Mouse (Mus musculus): Measurements from ENCODE around the gene Fstl3. TPM values are rescaled to one million over a fixed set of nuclear protein-coding genes. Genes with fewer than 3 reads are reported as not detected.

Gene Fstl3
- polyA plus RNA-seq, 1 experiment from 2014 or later, result 17.6 TPM

- Histone ChIP-seq H3K9ac (ENCODE audit: low read length) (no peak overlapping the region), H3K4me1 (replicated peaks; ENCODE audit: control insufficient read depth, insufficient read depth) (no peaks in the 10 kb centered on the region), H3K36me3 (ENCODE audit: control insufficient read depth, insufficient read depth, low read length) (peaks cover 41% of the 10 kb centered on the region), H3K27ac (replicated peaks) (no peak overlapping the region), H3K4me3 (ENCODE audit: low read depth, low read length) (no peak overlapping the region), H3K9me3 (ENCODE audit: control insufficient read depth, low read length) (no peaks in the 10 kb centered on the region; the same call in 1 of the 2 replicates), H3K27me3 (ENCODE audit: control insufficient read depth, insufficient read depth, low read length) (no peaks in the 10 kb centered on the region), H3K4me2 (replicated peaks; ENCODE audit: low read depth) (no peak overlapping the region)
- ATAC-seq (ENCODE audit: low FRiP score, low TSS enrichment) (0 out of 2 replicates have a peak, but pooled peaks have one; percentile 10), DNase-seq (ENCODE audit: low spot score) (peak; percentile 62)
- WGBS, result 39% methylated on average over 33 of the region's 52 CpGs
- TF ChIP-seq EP300 (optimal IDR thresholded peaks at IDR 0.05) (no peak), CTCF (IDR thresholded peaks at IDR 0.05; ENCODE audit: low read depth) (peak; percentile 31)
Measured at GRCm38 (mm10) chr10:79735361-79735760, 41.7 kb upstream of the Fstl3 start.

- Histone ChIP-seq H3K27me3 (ENCODE audit: control insufficient read depth, insufficient read depth, low read length) (no peaks in the 10 kb centered on the region), H3K4me1 (replicated peaks; ENCODE audit: control insufficient read depth, insufficient read depth) (no peaks in the 10 kb centered on the region), H3K9ac (ENCODE audit: low read length) (no peak overlapping the region), H3K9me3 (ENCODE audit: control insufficient read depth, low read length) (no peaks in the 10 kb centered on the region; the same call in 1 of the 2 replicates), H3K4me2 (replicated peaks; ENCODE audit: low read depth) (no peak overlapping the region), H3K27ac (replicated peaks) (no peak overlapping the region), H3K36me3 (ENCODE audit: control insufficient read depth, insufficient read depth, low read length) (peaks cover 49% of the 10 kb centered on the region), H3K4me3 (ENCODE audit: low read depth, low read length) (no peak overlapping the region)
- no peak for DNase-seq (ENCODE audit: low spot score)
- WGBS, result 86% methylated on average over 14 of the region's 14 CpGs
- no peak for TF ChIP-seq CTCF (IDR thresholded peaks at IDR 0.05; ENCODE audit: low read depth)
- no peak for TF ChIP-seq EP300 (optimal IDR thresholded peaks at IDR 0.05)
- no peak for ATAC-seq (ENCODE audit: low FRiP score, low TSS enrichment)
Measured at GRCm38 (mm10) chr10:79736706-79737105, 40.4 kb upstream of the Fstl3 start.

- no peak overlapping the region for H3K4me3 ChIP-seq (ENCODE audit: low read depth, low read length)
- ATAC-seq (ENCODE audit: low FRiP score, low TSS enrichment) (no peak), DNase-seq (ENCODE audit: low spot score) (peak; percentile 41)
- peaks cover 49% of the 10 kb centered on the region for H3K36me3 ChIP-seq (ENCODE audit: control insufficient read depth, insufficient read depth, low read length)
- H3K4me2 ChIP-seq (replicated peaks; ENCODE audit: low read depth), result no peak overlapping the region
- no peaks in the 10 kb centered on the region for H3K4me1 ChIP-seq (replicated peaks; ENCODE audit: control insufficient read depth, insufficient read depth)
- no peaks in the 10 kb centered on the region for H3K27me3 ChIP-seq (ENCODE audit: control insufficient read depth, insufficient read depth, low read length)
- no peak for TF ChIP-seq EP300 (optimal IDR thresholded peaks at IDR 0.05)
- TF ChIP-seq CTCF (IDR thresholded peaks at IDR 0.05; ENCODE audit: low read depth), result peak; percentile 63
- WGBS, result 93% methylated on average over 10 of the region's 10 CpGs
- no peak overlapping the region for H3K27ac ChIP-seq (replicated peaks)
- H3K9ac ChIP-seq (ENCODE audit: low read length), result no peak overlapping the region
- no peaks in the 10 kb centered on the region; the same call in 1 of the 2 replicates for H3K9me3 ChIP-seq (ENCODE audit: control insufficient read depth, low read length)
Measured at GRCm38 (mm10) chr10:79738259-79738658, 38.8 kb upstream of the Fstl3 start.

- Histone ChIP-seq H3K9ac (ENCODE audit: low read length) (no peak overlapping the region), H3K4me2 (replicated peaks; ENCODE audit: low read depth) (no peak overlapping the region), H3K4me3 (ENCODE audit: low read depth, low read length) (no peak overlapping the region), H3K27ac (replicated peaks) (no peak overlapping the region), H3K36me3 (ENCODE audit: control insufficient read depth, insufficient read depth, low read length) (peaks cover 47% of the 10 kb centered on the region), H3K4me1 (replicated peaks; ENCODE audit: control insufficient read depth, insufficient read depth) (no peaks in the 10 kb centered on the region), H3K9me3 (ENCODE audit: control insufficient read depth, low read length) (no peaks in the 10 kb centered on the region; the same call in 1 of the 2 replicates), H3K27me3 (ENCODE audit: control insufficient read depth, insufficient read depth, low read length) (no peaks in the 10 kb centered on the region)
- TF ChIP-seq EP300 (optimal IDR thresholded peaks at IDR 0.05), result no peak
- TF ChIP-seq CTCF (IDR thresholded peaks at IDR 0.05; ENCODE audit: low read depth), result no peak
- 96% methylated on average over 28 of the region's 28 CpGs for WGBS
- DNase-seq (ENCODE audit: low spot score), result no peak
- no peak for ATAC-seq (ENCODE audit: low FRiP score, low TSS enrichment)
Measured at GRCm38 (mm10) chr10:79739234-79739633, 37.8 kb upstream of the Fstl3 start.

GRCm38 (mm10) chr10:79740863-79741262 is 36.2 kb upstream of the Fstl3 start:
- 79% methylated on average over 11 of the region's 11 CpGs for WGBS
- no peak overlapping the region for H3K4me3 ChIP-seq (ENCODE audit: low read depth, low read length)
- peaks cover 48% of the 10 kb centered on the region for H3K36me3 ChIP-seq (ENCODE audit: control insufficient read depth, insufficient read depth, low read length)
- H3K4me1 ChIP-seq (replicated peaks; ENCODE audit: control insufficient read depth, insufficient read depth), result peaks cover 3% of the 10 kb centered on the region
- DNase-seq (ENCODE audit: low spot score), result no peak
- no peaks in the 10 kb centered on the region; the same call in 1 of the 2 replicates for H3K9me3 ChIP-seq (ENCODE audit: control insufficient read depth, low read length)
- no peaks in the 10 kb centered on the region for H3K27me3 ChIP-seq (ENCODE audit: control insufficient read depth, insufficient read depth, low read length)
- no peak overlapping the region for H3K27ac ChIP-seq (replicated peaks)
- no peak overlapping the region for H3K9ac ChIP-seq (ENCODE audit: low read length)
- H3K4me2 ChIP-seq (replicated peaks; ENCODE audit: low read depth), result no peak overlapping the region
- ATAC-seq (ENCODE audit: low FRiP score, low TSS enrichment), result no peak
- TF ChIP-seq EP300 (optimal IDR thresholded peaks at IDR 0.05) (no peak), CTCF (IDR thresholded peaks at IDR 0.05; ENCODE audit: low read depth) (peak; percentile 26; the same call in 1 of the 2 replicates)

GRCm38 (mm10) chr10:79743161-79743560 is 33.9 kb upstream of the Fstl3 start:
- Histone ChIP-seq H3K27me3 (ENCODE audit: control insufficient read depth, insufficient read depth, low read length) (no peaks in the 10 kb centered on the region), H3K4me2 (replicated peaks; ENCODE audit: low read depth) (no peak overlapping the region), H3K4me3 (ENCODE audit: low read depth, low read length) (no peak overlapping the region), H3K4me1 (replicated peaks; ENCODE audit: control insufficient read depth, insufficient read depth) (peaks cover 3% of the 10 kb centered on the region), H3K9ac (ENCODE audit: low read length) (no peak overlapping the region), H3K9me3 (ENCODE audit: control insufficient read depth, low read length) (no peaks in the 10 kb centered on the region; the same call in 1 of the 2 replicates), H3K36me3 (ENCODE audit: control insufficient read depth, insufficient read depth, low read length) (peaks cover 32% of the 10 kb centered on the region), H3K27ac (replicated peaks) (no peak overlapping the region)
- DNase-seq (ENCODE audit: low spot score) (no peak), ATAC-seq (ENCODE audit: low FRiP score, low TSS enrichment) (no peak)
- TF ChIP-seq CTCF (IDR thresholded peaks at IDR 0.05; ENCODE audit: low read depth), result no peak
- TF ChIP-seq EP300 (optimal IDR thresholded peaks at IDR 0.05), result no peak
- WGBS, result 85% methylated on average over 11 of the region's 11 CpGs

Data from stomach, postnatal 0 days (tissue).